Mouse (Mus musculus) hindbrain, embryonic 16.5 days (tissue): ENCODE measurements around the gene Sox9. TPM values are rescaled to one million over a fixed set of nuclear protein-coding genes. Genes with fewer than 3 reads are reported as not detected.

Experiments
- ATAC-seq: fragments of 200-750 bp; cut with Nextera tagmentation; 2 replicates; pipeline ENCODE4 v1.8.0; 2017; ENCODE audit warnings: moderate TSS enrichment, moderate library complexity
- H3K27ac ChIP-seq: fragments of 300-500 bp; sonication (generic); 2 replicates; pipeline ENCODE4 v1.5.1; 2014; ENCODE audit warnings: low read depth, mild to moderate bottlenecking, control low read depth, low read length, moderate library complexity
- H3K27me3 ChIP-seq: fragments of 300-500 bp; sonication (generic); replicated peaks from 2 replicates; pipeline ENCODE4 v1.6.1; 2014; ENCODE audit warnings: low read length; ENCODE audit not compliant: control insufficient read depth, insufficient read depth
- H3K36me3 ChIP-seq: fragments of 300-500 bp; sonication (generic); 2 replicates; pipeline ENCODE4 v1.6.1; 2014; ENCODE audit warnings: mild to moderate bottlenecking, low read length, moderate library complexity, mixed read lengths; ENCODE audit not compliant: control insufficient read depth, insufficient read depth
- H3K4me1 ChIP-seq: fragments of 300-500 bp; sonication (generic); 2 replicates; pipeline ENCODE4 v1.6.1; 2014; ENCODE audit warnings: low read depth, low read length; ENCODE audit not compliant: control insufficient read depth, insufficient read depth
- H3K4me2 ChIP-seq: fragments of 300-500 bp; sonication (generic); 2 replicates; pipeline ENCODE4 v1.6.1; 2014; ENCODE audit warnings: mild to moderate bottlenecking, low read length, control low read depth, moderate library complexity
- H3K4me3 ChIP-seq: fragments of 300-500 bp; sonication (generic); 2 replicates; pipeline ENCODE4 v1.5.1; 2014; ENCODE audit warnings: mild to moderate bottlenecking, low read length, control low read depth, moderate library complexity
- H3K9ac ChIP-seq: fragments of 300-500 bp; sonication (generic); 2 replicates; pipeline ENCODE4 v1.6.1; 2014; ENCODE audit warnings: low read depth, mild to moderate bottlenecking, control low read depth, low read length, moderate library complexity
- H3K9me3 ChIP-seq: fragments of 300-500 bp; sonication (generic); 2 replicates; pipeline ENCODE4 v1.6.1; 2014; ENCODE audit warnings: mild to moderate bottlenecking, low read length, moderate library complexity; ENCODE audit not compliant: control insufficient read depth
- WGBS: fragments of 180-500 bp; shearing (Covaris S2); extraction: QIAGEN DNeasy Blood & Tissue Kit; methylation state at CpG from one replicate; pipeline ENCODE4 v1.1.7; 2014; 5-methylcytosine and 5-hydroxymethylcytosine counted together
- polyA plus RNA-seq: library from polyadenylated mRNA; unstranded; fragments of >200 nt; fragmentation: Nextera tagmentation; extraction: Ambion mirVana; gene quantifications from 2 replicates; pipeline ENCODE4 v1.2.1, GENCODE M21; 2015

Sox9 gene
- polyA plus RNA-seq, 1 experiment from 2014 or later = 46.1 TPM

DNA sequence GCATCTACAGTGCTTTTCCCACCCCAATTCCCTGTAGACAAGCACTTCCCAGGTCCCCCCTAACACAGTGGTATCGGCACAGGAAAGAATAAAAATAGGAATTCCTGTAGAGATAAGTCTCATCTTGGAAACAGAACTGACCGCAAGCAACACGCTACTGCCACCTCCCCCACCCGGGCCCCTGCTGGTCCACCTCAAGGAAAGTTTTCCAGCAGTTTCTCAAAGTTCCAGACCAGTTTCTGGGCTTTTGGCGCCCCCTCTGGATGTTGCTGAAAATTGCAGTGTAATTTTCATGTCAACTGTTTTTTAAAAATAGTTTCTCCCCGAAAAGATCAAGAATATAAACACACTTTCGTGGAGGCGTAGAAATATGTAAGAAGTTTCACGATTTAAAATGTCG, 2.3 kb upstream of the Sox9 start:
- Histone ChIP-seq H3K36me3 (no peaks in the 10 kb centered on the region), H3K9me3 (no peaks in the 10 kb centered on the region), H3K27ac (no peak overlapping the region), H3K9ac (no peak overlapping the region), H3K4me1 (peaks cover 33% of the 10 kb centered on the region), H3K4me3 (no peak overlapping the region), H3K4me2 (peak overlapping the region; percentile 25), H3K27me3 (peaks cover 6% of the 10 kb centered on the region; the same call in 1 of the 2 replicates)
- ATAC-seq = no peak
- under 1% methylated on average over 10 of the region's 10 CpGs for WGBS

DNA sequence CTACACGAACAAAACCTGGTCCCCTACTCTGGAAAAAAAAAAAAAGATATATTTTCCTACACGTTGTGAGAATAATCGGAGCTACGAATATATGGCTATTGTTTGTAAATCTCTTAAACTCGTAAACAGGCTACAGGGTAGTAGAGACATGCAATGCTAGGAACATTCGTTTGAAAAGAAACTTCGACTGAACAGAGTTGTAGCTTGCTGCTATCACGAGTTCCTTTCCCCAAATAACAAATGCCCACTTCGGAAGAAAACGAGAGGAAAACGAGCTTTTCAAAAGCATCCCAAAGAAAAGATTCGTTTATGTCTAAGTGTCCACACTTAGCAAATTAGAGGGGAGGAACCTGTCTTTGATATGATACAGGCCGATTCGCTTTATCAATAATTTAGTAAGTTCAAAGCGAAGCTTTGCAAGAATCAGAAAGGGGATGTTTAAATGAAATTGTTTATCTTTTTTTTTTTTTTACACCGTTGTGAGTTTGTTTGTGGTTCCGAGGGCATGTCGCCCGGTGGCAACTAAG, 1.6 kb upstream of the Sox9 start:
- peaks cover 6% of the 10 kb centered on the region; the same call in 1 of the 2 replicates for H3K27me3 ChIP-seq
- H3K4me2 ChIP-seq = peak overlapping the region; percentile 86
- H3K4me1 ChIP-seq = peaks cover 34% of the 10 kb centered on the region
- WGBS = 10% methylated on average over 19 of the region's 19 CpGs
- no peak for ATAC-seq
- H3K9ac ChIP-seq = no peak overlapping the region
- no peaks in the 10 kb centered on the region for H3K9me3 ChIP-seq
- H3K4me3 ChIP-seq = no peak overlapping the region
- H3K27ac ChIP-seq = peak overlapping the region; percentile 83; the same call in 1 of the 2 replicates
- H3K36me3 ChIP-seq = no peaks in the 10 kb centered on the region

DNA sequence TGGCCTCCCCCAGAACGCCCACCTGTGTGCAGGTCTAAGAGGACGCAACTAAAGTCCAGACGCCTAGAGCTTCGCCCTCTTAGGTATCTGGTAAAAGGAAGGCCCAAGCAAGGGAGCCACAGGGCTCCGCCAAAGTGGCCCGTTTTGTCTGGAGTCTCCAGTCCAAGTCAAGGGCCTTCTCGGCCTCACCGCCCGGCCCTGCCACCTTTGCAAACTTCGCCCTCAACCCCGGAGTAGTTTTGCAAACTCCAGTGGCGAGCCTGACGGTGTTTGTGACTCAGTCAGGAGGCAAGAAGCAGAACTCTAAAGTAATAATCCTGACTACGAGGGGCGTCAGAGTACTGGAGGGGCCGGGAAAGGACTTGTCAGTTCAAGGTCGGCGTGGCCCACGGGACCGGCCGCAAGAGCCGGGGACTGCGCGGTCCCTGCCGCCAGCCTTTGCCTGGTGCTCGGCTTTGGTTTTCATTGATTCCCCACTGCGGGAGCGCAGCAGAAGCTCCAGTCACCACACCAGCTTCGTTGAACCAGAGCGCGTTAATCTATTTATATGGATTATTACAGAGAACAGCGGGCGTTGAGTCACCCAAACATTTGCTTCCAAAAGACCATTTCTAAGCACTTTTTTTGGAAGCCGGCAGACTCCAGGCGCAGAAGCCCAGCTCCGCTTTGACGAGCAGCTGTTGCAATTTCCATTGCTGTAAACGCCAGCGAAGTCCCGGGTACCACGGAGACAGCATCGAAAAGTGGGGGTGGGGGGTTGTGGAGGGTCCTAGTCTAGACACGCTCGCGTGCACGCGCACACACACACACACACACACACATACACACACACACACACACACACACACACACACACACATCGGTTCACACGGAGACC, 751 bp upstream of the Sox9 start:
- Histone ChIP-seq H3K9me3 (no peaks in the 10 kb centered on the region), H3K9ac (peak overlapping the region; percentile 58), H3K4me3 (peak overlapping the region; percentile 63), H3K27ac (peak overlapping the region; percentile 83), H3K4me1 (peaks cover 34% of the 10 kb centered on the region), H3K36me3 (no peaks in the 10 kb centered on the region), H3K4me2 (peak overlapping the region; percentile 86), H3K27me3 (peaks cover 6% of the 10 kb centered on the region; the same call in 1 of the 2 replicates)
- WGBS = 1% methylated on average over 48 of the region's 49 CpGs
- ATAC-seq = peak; percentile 67

DNA sequence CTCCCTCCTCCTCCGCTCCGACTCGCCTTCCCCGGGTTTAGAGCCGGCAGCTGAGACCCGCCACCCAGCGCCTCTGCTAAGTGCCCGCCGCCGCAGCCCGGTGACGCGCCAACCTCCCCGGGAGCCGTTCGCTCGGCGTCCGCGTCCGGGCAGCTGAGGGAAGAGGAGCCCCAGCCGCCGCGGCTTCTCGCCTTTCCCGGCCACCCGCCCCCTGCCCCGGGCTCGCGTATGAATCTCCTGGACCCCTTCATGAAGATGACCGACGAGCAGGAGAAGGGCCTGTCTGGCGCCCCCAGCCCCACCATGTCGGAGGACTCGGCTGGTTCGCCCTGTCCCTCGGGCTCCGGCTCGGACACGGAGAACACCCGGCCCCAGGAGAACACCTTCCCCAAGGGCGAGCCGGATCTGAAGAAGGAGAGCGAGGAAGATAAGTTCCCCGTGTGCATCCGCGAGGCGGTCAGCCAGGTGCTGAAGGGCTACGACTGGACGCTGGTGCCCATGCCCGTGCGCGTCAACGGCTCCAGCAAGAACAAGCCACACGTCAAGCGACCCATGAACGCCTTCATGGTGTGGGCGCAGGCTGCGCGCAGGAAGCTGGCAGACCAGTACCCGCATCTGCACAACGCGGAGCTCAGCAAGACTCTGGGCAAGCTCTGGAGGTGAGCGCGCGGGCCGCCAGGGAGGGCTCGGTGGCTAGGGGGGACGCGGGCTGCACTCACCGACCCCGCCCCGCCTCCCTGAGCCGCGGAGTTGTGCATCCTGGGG, 515 bp downstream of the Sox9 start:
- peak; percentile 25 for ATAC-seq
- peaks cover 34% of the 10 kb centered on the region for H3K4me1 ChIP-seq
- under 1% methylated on average over 75 of the region's 75 CpGs for WGBS

DNA sequence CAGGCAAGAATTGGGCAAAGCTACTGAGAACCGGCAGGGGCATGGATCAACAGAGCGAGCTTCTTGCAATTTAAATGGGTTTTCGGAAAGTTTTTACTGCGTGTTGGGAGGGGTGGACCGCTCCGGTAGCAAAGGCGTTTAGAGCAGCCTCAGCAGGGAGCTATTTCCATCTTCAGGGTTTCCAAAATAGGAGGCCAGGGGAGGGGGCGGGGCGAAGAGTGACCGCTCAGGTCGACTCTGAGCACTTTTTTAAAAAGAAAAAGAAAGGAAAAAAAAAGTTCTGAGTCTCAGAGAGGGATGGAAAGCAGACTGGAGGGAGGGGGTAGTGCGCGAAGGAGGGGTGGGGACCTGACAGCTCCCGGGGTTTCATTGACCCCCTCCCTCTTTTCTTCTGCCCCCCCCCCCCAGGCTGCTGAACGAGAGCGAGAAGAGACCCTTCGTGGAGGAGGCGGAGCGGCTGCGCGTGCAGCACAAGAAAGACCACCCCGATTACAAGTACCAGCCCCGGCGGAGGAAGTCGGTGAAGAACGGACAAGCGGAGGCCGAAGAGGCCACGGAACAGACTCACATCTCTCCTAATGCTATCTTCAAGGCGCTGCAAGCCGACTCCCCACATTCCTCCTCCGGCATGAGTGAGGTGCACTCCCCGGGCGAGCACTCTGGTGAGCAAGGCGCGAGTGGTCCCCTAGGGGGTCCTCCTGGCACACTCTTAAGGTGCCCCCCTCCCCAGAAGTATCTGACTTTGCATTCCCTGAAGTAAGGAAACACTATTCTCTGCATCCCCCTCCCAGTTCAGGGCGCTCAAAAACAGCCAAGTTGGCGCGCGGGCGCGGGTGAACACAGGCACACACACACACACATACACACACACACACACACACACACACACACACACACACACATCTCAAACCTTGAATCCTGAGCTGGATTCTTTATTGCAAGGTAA, 1.6 kb downstream of the Sox9 start:
- Histone ChIP-seq H3K4me3 (peak overlapping the region; percentile 63), H3K27ac (peak overlapping the region; percentile 51), H3K4me1 (peaks cover 34% of the 10 kb centered on the region), H3K27me3 (no peaks in the 10 kb centered on the region), H3K36me3 (no peaks in the 10 kb centered on the region), H3K9me3 (no peaks in the 10 kb centered on the region), H3K4me2 (peak overlapping the region; percentile 86), H3K9ac (peak overlapping the region; percentile 73)
- ATAC-seq = no peak
- under 1% methylated on average over 41 of the region's 42 CpGs for WGBS

More for the DNA sequence above, 515 bp downstream of the Sox9 start:
- Histone ChIP-seq H3K27me3 (peaks cover 3% of the 10 kb centered on the region; the same call in 1 of the 2 replicates), H3K9me3 (no peaks in the 10 kb centered on the region), H3K9ac (peak overlapping the region; percentile 73), H3K4me3 (peak overlapping the region; percentile 63), H3K36me3 (no peaks in the 10 kb centered on the region), H3K27ac (peak overlapping the region; percentile 83), H3K4me2 (peak overlapping the region; percentile 86)

DNA sequence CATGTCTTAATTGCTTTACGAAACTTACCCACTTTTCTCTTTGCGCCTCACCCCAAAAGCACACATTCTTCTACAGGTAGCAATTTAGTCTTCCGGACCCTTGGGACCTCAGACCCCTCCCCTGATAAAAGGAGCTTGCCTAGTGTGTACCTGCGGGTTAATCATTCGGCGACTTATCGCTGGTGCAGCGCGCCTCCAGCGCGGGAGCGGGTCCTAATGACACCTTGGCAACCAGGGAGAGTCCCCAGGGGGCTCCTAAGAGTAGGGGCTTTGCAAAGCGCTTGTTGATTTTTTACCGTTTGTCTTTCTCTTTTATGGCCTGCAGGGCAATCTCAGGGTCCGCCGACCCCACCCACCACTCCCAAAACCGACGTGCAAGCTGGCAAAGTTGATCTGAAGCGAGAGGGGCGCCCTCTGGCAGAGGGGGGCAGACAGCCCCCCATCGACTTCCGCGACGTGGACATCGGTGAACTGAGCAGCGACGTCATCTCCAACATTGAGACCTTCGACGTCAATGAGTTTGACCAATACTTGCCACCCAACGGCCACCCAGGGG, 2.4 kb downstream of the Sox9 start:
- H3K27ac ChIP-seq = peak overlapping the region; percentile 51
- peak overlapping the region; percentile 63 for H3K4me3 ChIP-seq
- WGBS = 5% methylated on average over 30 of the region's 30 CpGs
- H3K27me3 ChIP-seq = no peaks in the 10 kb centered on the region
- peak overlapping the region; percentile 86 for H3K4me2 ChIP-seq
- no peak for ATAC-seq
- no peaks in the 10 kb centered on the region for H3K9me3 ChIP-seq
- H3K9ac ChIP-seq = peak overlapping the region; percentile 73
- peaks cover 34% of the 10 kb centered on the region for H3K4me1 ChIP-seq
- no peaks in the 10 kb centered on the region for H3K36me3 ChIP-seq

DNA sequence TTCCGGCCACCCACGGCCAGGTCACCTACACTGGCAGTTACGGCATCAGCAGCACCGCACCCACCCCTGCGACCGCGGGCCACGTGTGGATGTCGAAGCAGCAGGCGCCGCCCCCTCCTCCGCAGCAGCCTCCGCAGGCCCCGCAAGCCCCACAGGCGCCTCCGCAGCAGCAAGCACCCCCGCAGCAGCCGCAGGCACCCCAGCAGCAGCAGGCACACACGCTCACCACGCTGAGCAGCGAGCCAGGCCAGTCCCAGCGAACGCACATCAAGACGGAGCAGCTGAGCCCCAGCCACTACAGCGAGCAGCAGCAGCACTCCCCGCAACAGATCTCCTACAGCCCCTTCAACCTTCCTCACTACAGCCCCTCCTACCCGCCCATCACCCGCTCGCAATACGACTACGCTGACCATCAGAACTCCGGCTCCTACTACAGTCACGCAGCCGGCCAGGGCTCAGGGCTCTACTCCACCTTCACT, 2.9 kb downstream of the Sox9 start:
- WGBS = 4% methylated on average over 34 of the region's 34 CpGs
- peak; percentile 51 for ATAC-seq
- Histone ChIP-seq H3K4me2 (peak overlapping the region; percentile 86), H3K27me3 (no peaks in the 10 kb centered on the region), H3K27ac (peak overlapping the region; percentile 0; the same call in 1 of the 2 replicates), H3K4me1 (peaks cover 34% of the 10 kb centered on the region), H3K4me3 (peak overlapping the region; percentile 63), H3K36me3 (no peaks in the 10 kb centered on the region), H3K9me3 (no peaks in the 10 kb centered on the region), H3K9ac (peak overlapping the region; percentile 73)

DNA sequence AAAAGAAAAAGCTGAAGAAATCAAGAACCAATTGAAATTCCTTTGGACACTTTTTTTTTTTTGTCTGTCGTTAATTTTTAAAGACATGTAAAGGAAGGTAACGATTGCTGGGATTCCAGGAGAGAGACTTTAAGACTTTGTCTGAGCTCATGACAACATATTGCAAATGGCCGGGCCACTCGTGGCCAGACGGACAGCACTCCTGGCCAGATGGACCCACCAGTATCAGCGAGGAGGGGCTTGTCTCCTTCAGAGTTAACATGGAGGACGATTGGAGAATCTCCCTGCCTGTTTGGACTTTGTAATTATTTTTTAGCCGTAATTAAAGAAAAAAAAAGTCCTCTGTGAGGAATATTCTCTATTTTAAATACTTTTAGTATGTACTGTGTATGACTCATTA, 3.6 kb downstream of the Sox9 start:
- H3K27ac ChIP-seq = no peak overlapping the region
- 13% methylated on average over 8 of the region's 8 CpGs for WGBS

More for the DNA sequence above, 3.6 kb downstream of the Sox9 start:
- no peaks in the 10 kb centered on the region for H3K36me3 ChIP-seq
- H3K27me3 ChIP-seq = no peaks in the 10 kb centered on the region
- no peaks in the 10 kb centered on the region for H3K9me3 ChIP-seq
- peak overlapping the region; percentile 86 for H3K4me2 ChIP-seq
- peak overlapping the region; percentile 73; the same call in 1 of the 2 replicates for H3K9ac ChIP-seq
- peak overlapping the region; percentile 63 for H3K4me3 ChIP-seq
- H3K4me1 ChIP-seq = peaks cover 34% of the 10 kb centered on the region
- ATAC-seq = no peak
